Mouse (Mus musculus): ENCODE data around the gene Pld4. TPM values are rescaled to one million over a fixed set of nuclear protein-coding genes. Genes with fewer than 3 reads are reported as not detected.

The Pld4 gene
- total RNA-seq, 4 experiments from 2014 or later: 9.1 to 21.7 (median 15.5) TPM

GRCm38 (mm10) chr12:112768166-112768565, 7.7 kb downstream of the Pld4 start:
- DNase-seq: no peak

- no peak for DNase-seq
These were observed 8.6 kb downstream of the Pld4 start for GRCm38 (mm10) chr12:112769031-112769430.

- DNase-seq: no peak
These were observed 9.3 kb downstream of the Pld4 start for GRCm38 (mm10) chr12:112769751-112770150.

- no peak for DNase-seq
These were observed 9.9 kb downstream of the Pld4 start for GRCm38 (mm10) chr12:112770396-112770795.

- DNase-seq: no peak
These were observed 11.9 kb downstream of the Pld4 start for GRCm38 (mm10) chr12:112772306-112772705.

GRCm38 (mm10) chr12:112773366-112773765, 12.9 kb downstream of the Pld4 start:
- DNase-seq: no peak

GRCm38 (mm10) chr12:112774026-112774425, 13.6 kb downstream of the Pld4 start:
- no peak for DNase-seq

GRCm38 (mm10) chr12:112774481-112774880, 14.0 kb downstream of the Pld4 start:
- no peak for DNase-seq

- DNase-seq: no peak
These were observed 30.6 kb downstream of the Pld4 start for GRCm38 (mm10) chr12:112791026-112791425.

GRCm38 (mm10) chr12:112793601-112794355, 33.3 kb downstream of the Pld4 start:
- peak; percentile 36 for DNase-seq

GRCm38 (mm10) chr12:112794356-112794816, 33.9 kb downstream of the Pld4 start:
- DNase-seq: no peak

GRCm38 (mm10) chr12:112794998-112795397, 34.5 kb downstream of the Pld4 start:
- DNase-seq: no peak

- DNase-seq: no peak
These were observed 35.1 kb downstream of the Pld4 start for GRCm38 (mm10) chr12:112795466-112796104.

- no peak for DNase-seq
These were observed 36.4 kb downstream of the Pld4 start for GRCm38 (mm10) chr12:112796551-112797510.

GRCm38 (mm10) chr12:112797672-112798331, 37.3 kb downstream of the Pld4 start:
- DNase-seq: peak; percentile 58

- no peak for DNase-seq
These were observed 37.9 kb downstream of the Pld4 start for GRCm38 (mm10) chr12:112798332-112798681.

- no peak for DNase-seq
These were observed 38.3 kb downstream of the Pld4 start for GRCm38 (mm10) chr12:112798716-112799115.

GRCm38 (mm10) chr12:112799237-112799970, 38.9 kb downstream of the Pld4 start:
- no peak for DNase-seq

GRCm38 (mm10) chr12:112800476-112800875, 40.0 kb downstream of the Pld4 start:
- peak; percentile 41 for DNase-seq

GRCm38 (mm10) chr12:112801864-112802846, 41.7 kb downstream of the Pld4 start, which contains the start of gene Ahnak2:
Gene Ahnak2, minus strand, starts transcription at chr12:112802657.
- no peak for DNase-seq
